Mouse (Mus musculus) ZHBTc4 (cell line): ENCODE measurements around the gene Trim43c.
"Not testable (repeated sequence)": the region's sequence is repeated elsewhere in the genome, so short reads cannot be mapped to it uniquely, and the experiment has no call there.

Experiments used
- DNase-seq: peaks from one replicate; pipeline ENCODE4 v3.0.0-alpha.2; 2011; ENCODE audit warnings: low read depth, low spot score

Gene Trim43c

GRCm38 (mm10) chr9:88838864-88839263 lies at the start of gene Trim43c:
TSS of gene Trim43c (plus strand) at chr9:88839164.
- DNase-seq = not testable (repeated sequence)

DNA sequence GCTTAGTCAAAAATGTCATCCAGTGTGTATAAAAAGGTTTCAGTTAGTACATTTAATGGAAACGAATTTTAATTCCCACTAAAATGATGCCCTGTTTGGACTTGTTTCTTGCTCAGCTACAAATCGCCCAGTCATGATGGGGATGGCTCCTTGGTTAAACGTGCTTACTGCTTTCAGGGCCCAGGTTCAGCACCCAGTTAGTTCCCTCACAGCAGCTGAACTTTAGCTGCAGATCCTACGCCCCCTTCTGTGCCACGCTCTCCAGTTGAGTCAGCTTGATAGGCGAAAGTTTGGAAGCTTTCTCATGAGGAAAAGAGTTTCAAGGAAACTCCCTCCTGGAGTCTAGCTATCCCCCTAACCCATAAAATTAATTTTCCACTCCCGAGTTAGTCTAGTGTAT lies 14.1 kb downstream of the Trim43c start:
- DNase-seq = not testable (repeated sequence)

DNA sequence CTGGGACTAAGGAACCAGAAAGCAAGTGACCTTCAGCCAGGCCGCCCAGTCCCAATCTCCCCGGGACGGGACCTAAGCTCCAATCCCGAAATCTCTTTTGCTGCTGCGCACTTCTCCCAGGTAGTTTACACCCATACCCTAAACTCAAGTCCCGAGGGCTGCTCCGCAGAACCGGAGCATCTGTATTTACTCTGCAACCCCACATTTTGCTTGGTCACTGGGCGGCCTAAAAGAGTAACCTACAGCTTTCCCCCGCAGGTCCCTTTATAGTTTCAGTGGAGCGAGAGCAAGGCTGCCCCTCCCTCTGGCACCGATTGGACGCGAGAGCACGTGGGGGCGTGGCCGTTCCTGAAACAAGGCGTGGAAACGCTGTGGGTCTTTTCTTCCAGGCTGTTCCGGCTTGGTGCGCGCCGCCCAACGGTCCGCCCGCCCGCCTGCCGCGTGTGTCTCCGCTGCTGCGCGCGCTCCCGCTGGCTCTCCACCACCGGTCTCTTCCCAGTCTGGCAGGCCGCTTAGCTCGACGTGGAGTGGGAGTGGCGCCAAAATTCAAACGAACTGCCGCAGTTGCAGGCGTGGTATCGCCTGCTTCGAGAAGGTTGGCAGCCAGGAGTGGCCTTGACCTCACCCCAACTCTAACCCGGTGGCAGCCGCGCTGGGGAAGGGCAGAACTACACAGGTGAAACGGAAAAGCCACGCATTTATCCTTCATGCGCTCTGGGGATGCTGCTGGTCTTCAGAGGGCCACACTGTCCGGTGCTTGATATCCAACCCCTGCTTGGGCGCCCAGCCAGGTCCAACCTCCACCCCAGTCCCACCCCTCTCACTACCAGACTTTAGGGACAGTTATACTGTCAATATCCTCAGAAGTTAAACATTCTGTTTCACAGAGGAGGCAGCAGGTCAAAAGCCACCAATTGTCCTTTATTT lies 19.9 kb downstream of the Trim43c start:
- peak; percentile 99 for DNase-seq
